Mouse (Mus musculus) monocyte, adult 59 days (primary cell): Measurements from ENCODE around the gene Mapk7. TPM values are rescaled to one million over a fixed set of nuclear protein-coding genes. Genes with fewer than 3 reads are reported as not detected.

Experiments used
- total RNA-seq, 2 experiments: library from RNA; stranded (reverse); gene quantifications; one replicate each; pipeline ENCODE4 v1.2.4; 2023

Mapk7 gene
- 10 to 100 TPM; 58.4 to 60.5 TPM for total RNA-seq

GRCm38 (mm10) chr11:61494129-61494997 lies at the start of gene Mapk7:
Gene Mapk7, minus strand, starts transcription at chr11:61494406.

GRCm38 (mm10) chr11:61504713-61505257 lies 10.6 kb upstream of the Mapk7 start, which contains the start of gene B9d1:
Gene B9d1, plus strand, starts transcription at chr11:61505144.

GRCm38 (mm10) chr11:61484613-61485540 lies 9.3 kb downstream of the Mapk7 start, which contains the start of gene Mfap4:
Gene Mfap4, plus strand, starts transcription at chr11:61485431.

Other genes with a start within 250 kb of the Mapk7 start
- gene Aldh3a2, start 226.9 kb downstream of the Mapk7 start, total RNA-seq, result 10 to 100 TPM; 45.2 to 51.4 TPM
- not detected for gene Slc47a2, start 151.5 kb downstream of the Mapk7 start, total RNA-seq
- not detected for gene Slc47a1, start 116.1 kb downstream of the Mapk7 start, total RNA-seq
- not detected for gene Rnf112, start 40.3 kb downstream of the Mapk7 start, total RNA-seq
- not detected for gene Mfap4, start 9.0 kb downstream of the Mapk7 start, total RNA-seq
- not detected for gene B9d1, start 10.7 kb upstream of the Mapk7 start, total RNA-seq
- 1 to 10 TPM; 4.7 to 5.3 TPM for gene Epn2, start 85.3 kb upstream of the Mapk7 start, total RNA-seq
- 1 to 10 TPM; 2.8 to 4.5 TPM for gene Grap, start 158.9 kb upstream of the Mapk7 start, total RNA-seq
- under 1 TPM in 1 of 2 experiments, not detected in 1; 0.10 TPM for gene Fam83g, start 189.7 kb upstream of the Mapk7 start, total RNA-seq
- not detected for gene Slc5a10, start 226.4 kb upstream of the Mapk7 start, total RNA-seq